Mouse (Mus musculus): ENCODE measurements around the gene Micall1. TPM values are rescaled to one million over a fixed set of nuclear protein-coding genes. Genes with fewer than 3 reads are reported as not detected.

The Micall1 gene
- polyA plus RNA-seq, 1 experiment from 2014 or later: 11.9 TPM

DNA sequence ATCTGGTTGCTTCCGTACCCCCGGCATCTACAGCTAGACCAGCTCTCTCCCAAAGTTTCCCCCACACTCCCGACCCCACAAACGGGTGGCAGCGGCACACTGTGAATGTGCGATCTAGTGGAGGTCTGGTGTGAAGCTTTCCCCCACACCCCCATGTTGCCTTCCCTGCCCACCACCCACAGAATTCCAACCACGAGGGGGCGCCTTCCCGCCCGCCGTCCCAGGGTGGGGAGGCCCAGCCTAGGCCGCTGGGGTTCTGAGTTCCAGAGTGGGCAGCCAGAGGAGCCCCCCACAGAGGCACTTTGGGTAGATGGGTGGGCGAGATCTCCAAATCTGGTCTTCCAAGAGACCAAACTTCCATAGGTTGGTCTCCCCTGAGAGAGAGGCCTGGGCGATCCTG, 54.1 kb downstream of the Micall1 start:
- no peaks in the 10 kb centered on the region for H3K36me3 ChIP-seq (ENCODE audit: control insufficient read depth, insufficient read depth, low read length)
- H3K9me3 ChIP-seq (ENCODE audit: control insufficient read depth, low read length): no peaks in the 10 kb centered on the region
- H3K27ac ChIP-seq (replicated peaks; ENCODE audit: low read depth, low read length): no peak overlapping the region
- no peak overlapping the region for H3K9ac ChIP-seq (replicated peaks; ENCODE audit: low read length)
- no peak overlapping the region for H3K4me3 ChIP-seq (replicated peaks; ENCODE audit: low read depth, low read length)
- DNase-seq (no peak), ATAC-seq (ENCODE audit: low FRiP score, low TSS enrichment) (no peak)
- H3K4me1 ChIP-seq (ENCODE audit: control insufficient read depth, insufficient read depth, low read length): 0 out of 2 replicates have a peak, but pooled peaks cover 6% of the 10 kb centered on the region
- H3K4me2 ChIP-seq (ENCODE audit: low read length): no peak overlapping the region
- H3K27me3 ChIP-seq (ENCODE audit: control insufficient read depth, insufficient read depth, low read length): peaks cover 36% of the 10 kb centered on the region
- WGBS: 53% methylated on average over 14 of the region's 14 CpGs

DNA sequence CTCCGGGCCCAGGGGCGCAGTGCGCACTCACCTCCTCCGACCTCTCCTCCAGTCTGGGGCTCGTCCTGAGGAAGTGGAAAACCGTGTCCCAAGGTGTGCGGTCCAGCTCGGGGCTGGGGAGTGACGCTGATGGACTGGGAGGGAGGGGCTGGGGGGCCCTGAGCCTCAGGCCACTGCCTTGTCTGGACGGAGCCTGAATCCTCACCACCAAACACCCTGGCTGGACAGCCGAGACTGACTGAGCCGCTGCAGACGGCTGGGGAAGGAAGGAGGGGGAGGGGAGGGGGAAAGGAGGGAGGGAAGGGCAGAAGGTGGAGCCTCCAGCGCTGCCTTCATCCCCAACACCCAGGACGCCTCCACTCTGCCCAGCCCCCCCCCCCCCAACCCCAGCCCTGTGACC, 55.6 kb downstream of the Micall1 start:
- H3K4me1 ChIP-seq (ENCODE audit: control insufficient read depth, insufficient read depth, low read length): 0 out of 2 replicates have a peak, but pooled peaks cover 6% of the 10 kb centered on the region
- no peak overlapping the region for H3K9ac ChIP-seq (replicated peaks; ENCODE audit: low read length)
- no peak for DNase-seq
- ATAC-seq (ENCODE audit: low FRiP score, low TSS enrichment): no peak
- peaks cover 36% of the 10 kb centered on the region for H3K27me3 ChIP-seq (ENCODE audit: control insufficient read depth, insufficient read depth, low read length)
- WGBS: 4% methylated on average over 14 of the region's 15 CpGs
- no peaks in the 10 kb centered on the region for H3K9me3 ChIP-seq (ENCODE audit: control insufficient read depth, low read length)
- no peaks in the 10 kb centered on the region for H3K36me3 ChIP-seq (ENCODE audit: control insufficient read depth, insufficient read depth, low read length)
- no peak overlapping the region for H3K4me3 ChIP-seq (replicated peaks; ENCODE audit: low read depth, low read length)
- no peak overlapping the region for H3K4me2 ChIP-seq (ENCODE audit: low read length)
- H3K27ac ChIP-seq (replicated peaks; ENCODE audit: low read depth, low read length): no peak overlapping the region

DNA sequence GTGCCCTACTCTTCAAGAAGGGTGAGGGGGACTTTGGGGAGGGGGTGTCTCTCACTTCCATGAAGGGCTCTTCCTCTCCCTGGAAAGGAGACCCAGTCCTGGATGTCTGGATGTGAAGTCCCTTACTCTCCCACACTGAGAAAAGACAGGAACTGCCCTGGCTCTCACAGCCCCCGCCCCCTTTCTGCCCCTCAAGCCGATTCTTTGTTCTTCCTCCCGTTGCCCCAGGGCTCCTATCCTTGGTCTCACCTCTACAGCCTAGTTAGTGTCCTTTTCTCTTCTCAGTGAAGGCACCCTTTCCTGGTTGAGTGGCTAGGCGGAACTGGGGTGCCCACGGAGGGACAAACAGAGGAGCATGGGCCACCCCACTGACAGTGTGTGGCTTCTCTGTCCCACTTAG, 56.4 kb downstream of the Micall1 start, which contains the start of gene Sox10:
Sox10 (minus strand) TSS at position 101 of the 400 bp plus-strand sequence.
- no peak within 1 kb of the TSS for H3K4me3 ChIP-seq (replicated peaks; ENCODE audit: low read depth, low read length)
- WGBS: 47% methylated on average over 5 of the region's 5 CpGs

DNA sequence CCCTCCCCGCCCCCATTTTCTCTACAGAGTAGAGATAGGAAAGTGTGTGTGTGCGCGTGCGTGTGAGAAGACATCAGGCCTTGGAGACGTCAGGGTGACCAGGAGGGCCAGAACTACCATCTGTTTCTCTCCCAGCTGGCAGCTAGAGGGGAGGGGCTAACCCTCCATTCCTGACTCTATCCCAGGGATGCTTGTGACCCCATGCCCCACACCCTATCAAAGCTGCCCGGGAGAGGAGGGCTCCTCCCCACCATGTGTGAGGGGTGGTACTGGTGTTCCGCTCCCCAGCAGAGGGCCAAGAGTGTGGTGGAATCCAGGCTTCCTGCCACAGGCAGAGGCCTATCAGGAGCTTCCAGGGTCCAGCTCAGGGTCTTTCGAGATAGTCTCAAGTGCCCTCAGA, 58.0 kb downstream of the Micall1 start:
- H3K4me3 ChIP-seq (replicated peaks; ENCODE audit: low read depth, low read length): no peak overlapping the region
- no peak overlapping the region for H3K4me2 ChIP-seq (ENCODE audit: low read length)
- no peak for DNase-seq
- no peaks in the 10 kb centered on the region for H3K36me3 ChIP-seq (ENCODE audit: control insufficient read depth, insufficient read depth, low read length)
- H3K4me1 ChIP-seq (ENCODE audit: control insufficient read depth, insufficient read depth, low read length): 0 out of 2 replicates have a peak, but pooled peaks cover 6% of the 10 kb centered on the region
- no peaks in the 10 kb centered on the region for H3K9me3 ChIP-seq (ENCODE audit: control insufficient read depth, low read length)
- WGBS: 54% methylated on average over 8 of the region's 8 CpGs
- no peak for ATAC-seq (ENCODE audit: low FRiP score, low TSS enrichment)
- peaks cover 35% of the 10 kb centered on the region for H3K27me3 ChIP-seq (ENCODE audit: control insufficient read depth, insufficient read depth, low read length)
- no peak overlapping the region for H3K27ac ChIP-seq (replicated peaks; ENCODE audit: low read depth, low read length)
- no peak overlapping the region for H3K9ac ChIP-seq (replicated peaks; ENCODE audit: low read length)

More for the DNA sequence above, 56.4 kb downstream of the Micall1 start, which contains the start of gene Sox10:
- H3K27ac ChIP-seq (replicated peaks; ENCODE audit: low read depth, low read length): no peak within 1 kb of the TSS
- peaks cover 36% of the 10 kb centered on the region for H3K27me3 ChIP-seq (ENCODE audit: control insufficient read depth, insufficient read depth, low read length)
- H3K36me3 ChIP-seq (ENCODE audit: control insufficient read depth, insufficient read depth, low read length): no peaks in the 10 kb centered on the region
- ATAC-seq (ENCODE audit: low FRiP score, low TSS enrichment) (no peak), DNase-seq (no peak)
- no peaks in the 10 kb centered on the region for H3K9me3 ChIP-seq (ENCODE audit: control insufficient read depth, low read length)
- H3K9ac ChIP-seq (replicated peaks; ENCODE audit: low read length): 0 out of 2 replicates have a peak within 1 kb of the TSS, but pooled peaks have one; percentile 20
- 0 out of 2 replicates have a peak, but pooled peaks cover 6% of the 10 kb centered on the region for H3K4me1 ChIP-seq (ENCODE audit: control insufficient read depth, insufficient read depth, low read length)
- H3K4me2 ChIP-seq (ENCODE audit: low read length): no peak within 1 kb of the TSS

DNA sequence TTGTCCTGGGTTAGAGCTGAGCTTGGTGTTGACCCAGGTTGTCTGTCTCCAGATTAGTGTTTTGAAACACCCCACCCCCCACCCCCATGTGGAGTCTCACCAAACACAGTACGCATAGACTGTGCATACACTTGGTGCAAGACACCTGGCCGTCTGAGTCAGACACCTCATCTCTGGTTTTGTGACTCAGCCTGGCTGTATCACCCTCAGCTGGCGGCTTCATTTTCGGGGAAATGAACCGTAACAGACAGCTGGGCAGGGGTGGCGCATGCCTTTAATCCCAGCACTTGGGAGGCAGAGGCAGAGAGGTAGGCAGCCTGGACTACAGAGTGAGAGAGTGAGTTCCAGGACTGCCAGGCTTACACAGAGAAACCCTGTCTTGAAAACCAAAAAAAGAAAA, 68.2 kb downstream of the Micall1 start:
- Histone ChIP-seq H3K9me3 (ENCODE audit: control insufficient read depth, low read length) (no peaks in the 10 kb centered on the region), H3K36me3 (ENCODE audit: control insufficient read depth, insufficient read depth, low read length) (no peaks in the 10 kb centered on the region), H3K4me3 (replicated peaks; ENCODE audit: low read depth, low read length) (no peak overlapping the region), H3K27me3 (ENCODE audit: control insufficient read depth, insufficient read depth, low read length) (no peaks in the 10 kb centered on the region), H3K4me1 (ENCODE audit: control insufficient read depth, insufficient read depth, low read length) (no peaks in the 10 kb centered on the region), H3K27ac (replicated peaks; ENCODE audit: low read depth, low read length) (no peak overlapping the region), H3K4me2 (ENCODE audit: low read length) (no peak overlapping the region), H3K9ac (replicated peaks; ENCODE audit: low read length) (no peak overlapping the region)
- ATAC-seq (ENCODE audit: low FRiP score, low TSS enrichment) (no peak), DNase-seq (no peak)
- WGBS: 37% methylated on average over 6 of the region's 6 CpGs

DNA sequence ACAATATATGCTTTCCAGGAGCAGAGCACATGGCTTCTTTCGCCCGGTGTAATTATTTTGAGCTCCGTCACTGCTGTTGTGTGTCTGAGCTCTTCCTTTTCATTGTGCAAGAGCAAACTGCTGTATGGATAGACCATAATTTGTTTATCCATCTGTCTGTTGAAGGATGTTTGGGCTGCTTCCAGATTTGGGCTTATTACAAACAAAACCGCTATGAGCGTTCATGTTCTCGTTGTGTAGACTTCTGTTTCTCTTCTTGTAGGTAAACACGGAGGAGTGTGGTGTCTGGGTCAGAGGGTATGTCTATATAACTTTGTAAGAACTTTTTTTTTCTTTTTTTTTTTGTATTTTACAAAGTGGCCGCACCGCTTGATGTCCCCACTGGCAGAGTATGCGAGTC, 76.5 kb downstream of the Micall1 start:
- Histone ChIP-seq H3K9me3 (ENCODE audit: control insufficient read depth, low read length) (no peaks in the 10 kb centered on the region), H3K36me3 (ENCODE audit: control insufficient read depth, insufficient read depth, low read length) (no peaks in the 10 kb centered on the region), H3K9ac (replicated peaks; ENCODE audit: low read length) (no peak overlapping the region), H3K27ac (replicated peaks; ENCODE audit: low read depth, low read length) (no peak overlapping the region), H3K4me1 (ENCODE audit: control insufficient read depth, insufficient read depth, low read length) (no peaks in the 10 kb centered on the region), H3K27me3 (ENCODE audit: control insufficient read depth, insufficient read depth, low read length) (no peaks in the 10 kb centered on the region), H3K4me3 (replicated peaks; ENCODE audit: low read depth, low read length) (no peak overlapping the region), H3K4me2 (ENCODE audit: low read length) (no peak overlapping the region)
- DNase-seq (no peak), ATAC-seq (ENCODE audit: low FRiP score, low TSS enrichment) (no peak)
- WGBS: 89% methylated on average over 10 of the region's 10 CpGs

Other genes with a start within 250 kb of the Micall1 start
- 37.3 and 42.0 TPM in 2 replicates for gene Gga1, start 231.7 kb upstream of the Micall1 start, polyA plus RNA-seq (2014; fragmentation: Nextera tagmentation; extraction: Ambion mirVana)
- not detected in 2 replicates for gene Gm49510, start 209.2 kb upstream of the Micall1 start, polyA plus RNA-seq (2014; fragmentation: Nextera tagmentation; extraction: Ambion mirVana)
- 1.7 and 2.9 TPM in 2 replicates for gene Sh3bp1, start 209.1 kb upstream of the Micall1 start, polyA plus RNA-seq (2014; fragmentation: Nextera tagmentation; extraction: Ambion mirVana)
- gene Pdxp, start 195.0 kb upstream of the Micall1 start, polyA plus RNA-seq (2014; fragmentation: Nextera tagmentation; extraction: Ambion mirVana): 111 and 147 TPM in 2 replicates
- gene Lgals1, start 182.2 kb upstream of the Micall1 start, polyA plus RNA-seq (2014; fragmentation: Nextera tagmentation; extraction: Ambion mirVana): 13.8 and 101 TPM in 2 replicates
- gene Nol12, start 174.0 kb upstream of the Micall1 start, polyA plus RNA-seq (2014; fragmentation: Nextera tagmentation; extraction: Ambion mirVana): 61.0 and 70.8 TPM in 2 replicates
- gene Triobp, start 161.2 kb upstream of the Micall1 start, polyA plus RNA-seq (2014; fragmentation: Nextera tagmentation; extraction: Ambion mirVana): 42.5 and 46.5 TPM in 2 replicates
- gene H1f0, start 80.4 kb upstream of the Micall1 start, polyA plus RNA-seq (2014; fragmentation: Nextera tagmentation; extraction: Ambion mirVana): 94.4 and 154 TPM in 2 replicates
- gene Galr3, start 67.0 kb upstream of the Micall1 start, polyA plus RNA-seq (2014; fragmentation: Nextera tagmentation; extraction: Ambion mirVana): not detected in 2 replicates
- 50.2 and 52.6 TPM in 2 replicates for gene Ankrd54, start 46.0 kb upstream of the Micall1 start, polyA plus RNA-seq (2014; fragmentation: Nextera tagmentation; extraction: Ambion mirVana)
- gene Eif3l, start 33.7 kb upstream of the Micall1 start, polyA plus RNA-seq (2014; fragmentation: Nextera tagmentation; extraction: Ambion mirVana): 141 and 182 TPM in 2 replicates
- gene Polr2f, start 32.1 kb downstream of the Micall1 start, polyA plus RNA-seq (2014; fragmentation: Nextera tagmentation; extraction: Ambion mirVana): 287 and 355 TPM in 2 replicates
- 14.0 and 17.3 TPM in 2 replicates for gene 1700088E04Rik, start 32.4 kb downstream of the Micall1 start, polyA plus RNA-seq (2014; fragmentation: Nextera tagmentation; extraction: Ambion mirVana)
- 1.5 and 2.3 TPM in 2 replicates for gene Sox10, start 56.3 kb downstream of the Micall1 start, polyA plus RNA-seq (2014; fragmentation: Nextera tagmentation; extraction: Ambion mirVana)
- gene Pick1, start 120.3 kb downstream of the Micall1 start, polyA plus RNA-seq (2014; fragmentation: Nextera tagmentation; extraction: Ambion mirVana): 47.7 and 74.3 TPM in 2 replicates
- gene Gm49486, start 120.5 kb downstream of the Micall1 start, polyA plus RNA-seq (2014; fragmentation: Nextera tagmentation; extraction: Ambion mirVana): 1.6 TPM in 2 replicates
- 0.28 and 0.34 TPM in 2 replicates for gene Slc16a8, start 145.9 kb downstream of the Micall1 start, polyA plus RNA-seq (2014; fragmentation: Nextera tagmentation; extraction: Ambion mirVana)
- 1.9 and 2.0 TPM in 2 replicates for gene Baiap2l2, start 176.6 kb downstream of the Micall1 start, polyA plus RNA-seq (2014; fragmentation: Nextera tagmentation; extraction: Ambion mirVana)
- gene Pla2g6, start 219.5 kb downstream of the Micall1 start, polyA plus RNA-seq (2014; fragmentation: Nextera tagmentation; extraction: Ambion mirVana): 26.0 and 28.2 TPM in 2 replicates
- gene Maff, start 237.7 kb downstream of the Micall1 start, polyA plus RNA-seq (2014; fragmentation: Nextera tagmentation; extraction: Ambion mirVana): 1.0 and 1.2 TPM in 2 replicates